Mouse (Mus musculus): ENCODE measurements around the gene Il4i1.

Gene Il4i1

GRCm38 (mm10) chr7:44815721-44816469 is at the start of gene Il4i1, which contains the start of gene Nup62:
Gene Il4i1 (plus strand): TSS chr7:44816387.
Gene Nup62 (plus strand): TSS chr7:44816088.
- DNase-seq: peak; percentile 100

GRCm38 (mm10) chr7:44768129-44768528 is 48.1 kb upstream of the Il4i1 start:
- DNase-seq: no peak

GRCm38 (mm10) chr7:44770046-44770578 is 46.1 kb upstream of the Il4i1 start:
- DNase-seq: peak; percentile 69

- DNase-seq: peak; percentile 29
These were observed 43.5 kb upstream of the Il4i1 start for GRCm38 (mm10) chr7:44772591-44773204.

GRCm38 (mm10) chr7:44776849-44777498 is 39.2 kb upstream of the Il4i1 start:
- DNase-seq: no peak

GRCm38 (mm10) chr7:44780101-44780500 is 36.1 kb upstream of the Il4i1 start:
- DNase-seq: peak; percentile 0

GRCm38 (mm10) chr7:44789531-44789930 is 26.7 kb upstream of the Il4i1 start:
- DNase-seq: peak; percentile 5

- peak; percentile 5 for DNase-seq
These were observed 26.1 kb upstream of the Il4i1 start for GRCm38 (mm10) chr7:44790066-44790465.

- no peak for DNase-seq
These were observed 23.4 kb upstream of the Il4i1 start for GRCm38 (mm10) chr7:44792781-44793180.

GRCm38 (mm10) chr7:44808927-44809326 is 7.3 kb upstream of the Il4i1 start:
- no peak for DNase-seq

- peak; percentile 1 for DNase-seq
These were observed 6.7 kb upstream of the Il4i1 start for GRCm38 (mm10) chr7:44809466-44809865.

GRCm38 (mm10) chr7:44810365-44810764 is 5.8 kb upstream of the Il4i1 start:
- no peak for DNase-seq

- DNase-seq: peak; percentile 2
These were observed 5.2 kb upstream of the Il4i1 start for GRCm38 (mm10) chr7:44810819-44811557.

- DNase-seq: peak; percentile 8
These were observed 3.4 kb upstream of the Il4i1 start for GRCm38 (mm10) chr7:44812651-44813325.

GRCm38 (mm10) chr7:44813985-44814384 is 2.2 kb upstream of the Il4i1 start:
- DNase-seq: peak; percentile 1

GRCm38 (mm10) chr7:44814423-44814822 is 1.8 kb upstream of the Il4i1 start:
- peak; percentile 9 for DNase-seq

GRCm38 (mm10) chr7:44814952-44815553 is 1.1 kb upstream of the Il4i1 start:
- peak; percentile 44 for DNase-seq

- DNase-seq: peak; percentile 82
These were observed 359 bp downstream of the Il4i1 start, which contains the start of gene Atf5 for GRCm38 (mm10) chr7:44816470-44817021. Gene Atf5 (minus strand): TSS chr7:44816658.

- no peak for DNase-seq
These were observed 1.3 kb downstream of the Il4i1 start for GRCm38 (mm10) chr7:44817441-44817840.

GRCm38 (mm10) chr7:44818164-44818563 is 2.0 kb downstream of the Il4i1 start:
- no peak for DNase-seq

- peak; percentile 35 for DNase-seq
These were observed 2.6 kb downstream of the Il4i1 start for GRCm38 (mm10) chr7:44818751-44819235.

Data from thymus, postnatal 4 days (tissue).